Mouse (Mus musculus): ENCODE data around the gene 2010111I01Rik. TPM values are rescaled to one million over a fixed set of nuclear protein-coding genes. Genes with fewer than 3 reads are reported as not detected.
"Not testable (repeated sequence)": the region's sequence is repeated elsewhere in the genome, so short reads cannot be mapped to it uniquely, and the experiment has no call there.

Gene 2010111I01Rik
- polyA plus RNA-seq, 1 experiment: 26.6 TPM

DNA sequence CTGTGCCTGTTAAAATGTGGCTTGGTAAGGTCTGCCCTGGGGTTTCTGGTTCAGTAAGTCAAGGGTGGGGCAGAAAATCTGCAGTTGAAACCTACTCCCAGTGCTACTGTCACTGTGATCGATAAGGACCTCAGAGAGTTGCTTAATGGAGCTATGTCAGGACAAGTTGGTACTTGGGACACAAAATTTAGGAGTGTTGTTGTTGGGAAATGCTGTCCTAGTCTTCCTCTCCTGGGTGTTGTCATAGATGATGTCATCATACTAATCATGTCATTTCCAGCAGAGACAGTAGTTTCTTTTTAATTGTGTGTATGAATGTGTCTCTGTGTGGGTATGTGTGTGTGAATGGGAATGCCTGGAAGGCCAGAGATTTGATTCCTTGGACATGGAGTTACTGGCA, 37.2 kb upstream of the 2010111I01Rik start:
- TF ChIP-seq POLR2A (IDR thresholded peaks at IDR 0.05; ENCODE audit: control insufficient read depth, low read depth, low read length) (no peak), CTCF (IDR thresholded peaks at IDR 0.05; ENCODE audit: control insufficient read depth, insufficient read depth, insufficient replicate concordance, low read depth, low read length) (no peak)
- Histone ChIP-seq H3K4me3 (ENCODE audit: control insufficient read depth, low read depth, low read length) (no peak overlapping the region), H3K4me1 (ENCODE audit: control insufficient read depth, insufficient read depth, low read length) (no peaks in the 10 kb centered on the region)

DNA sequence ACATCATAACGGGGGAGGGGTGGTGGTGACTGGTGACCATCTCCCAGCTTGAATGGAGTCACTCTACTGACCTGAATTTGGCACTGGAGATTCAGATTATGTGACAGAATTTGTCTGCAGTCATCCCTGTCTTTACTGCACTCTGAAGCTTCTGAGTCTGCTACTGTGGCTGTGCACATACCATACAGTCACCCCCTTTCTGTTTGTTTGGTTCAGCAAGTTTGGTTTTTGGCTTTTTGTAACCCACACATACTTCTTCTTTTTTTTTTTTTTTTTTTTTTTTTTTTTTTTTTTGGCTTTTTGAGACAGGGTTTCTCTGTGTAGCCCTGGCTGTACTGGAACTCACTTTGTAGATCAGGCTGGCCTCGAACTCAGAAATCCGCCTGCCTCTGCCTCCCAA, 35.5 kb upstream of the 2010111I01Rik start:
- H3K4me1 ChIP-seq (ENCODE audit: control insufficient read depth, insufficient read depth, low read length); H3K4me3 ChIP-seq (ENCODE audit: control insufficient read depth, low read depth, low read length); H3K36me3 ChIP-seq (ENCODE audit: control insufficient read depth, insufficient read depth, low read length); H3K27ac ChIP-seq (ENCODE audit: control insufficient read depth, insufficient read depth, low read depth, low read length); H3K27me3 ChIP-seq (ENCODE audit: control insufficient read depth, insufficient read depth, low read length): not testable (repeated sequence)

More for the DNA sequence above, 37.2 kb upstream of the 2010111I01Rik start:
- H3K36me3 ChIP-seq (ENCODE audit: control insufficient read depth, insufficient read depth, low read length): no peaks in the 10 kb centered on the region
- no peaks in the 10 kb centered on the region for H3K27me3 ChIP-seq (ENCODE audit: control insufficient read depth, insufficient read depth, low read length)
- no peak overlapping the region for H3K27ac ChIP-seq (ENCODE audit: control insufficient read depth, insufficient read depth, low read depth, low read length)

DNA sequence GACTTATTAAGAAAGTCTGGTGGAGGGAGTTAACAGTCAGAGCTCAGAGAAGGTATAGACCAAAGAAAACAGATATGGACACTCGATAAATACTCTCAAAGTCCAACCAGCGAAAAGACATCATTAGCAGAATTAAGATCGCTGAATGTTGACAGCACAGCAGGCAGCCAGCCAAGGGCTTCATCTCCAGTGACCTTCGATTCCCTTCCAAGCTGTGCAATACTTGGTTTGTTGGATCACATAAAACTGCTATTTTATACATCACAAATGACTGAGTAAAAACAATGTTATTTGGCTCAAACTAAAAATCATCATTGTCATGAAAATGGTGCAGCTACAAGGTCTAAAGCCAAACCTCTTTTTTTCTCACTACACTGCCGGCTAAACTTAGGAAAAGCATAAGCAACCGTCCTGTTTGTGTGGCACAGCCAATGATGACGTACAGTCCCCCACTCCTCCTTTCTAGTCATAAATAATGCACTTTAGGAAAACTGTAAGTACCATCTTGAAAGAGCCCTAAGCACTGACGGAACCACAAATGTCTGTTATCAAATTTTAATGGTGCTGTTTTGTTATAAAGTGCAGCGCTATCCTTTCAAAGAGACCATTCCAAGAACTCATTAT, 34.8 kb upstream of the 2010111I01Rik start:
- H3K27ac ChIP-seq (ENCODE audit: control insufficient read depth, insufficient read depth, low read depth, low read length): no peak overlapping the region
- H3K36me3 ChIP-seq (ENCODE audit: control insufficient read depth, insufficient read depth, low read length): no peaks in the 10 kb centered on the region
- H3K4me1 ChIP-seq (ENCODE audit: control insufficient read depth, insufficient read depth, low read length): no peaks in the 10 kb centered on the region
- no peak for TF ChIP-seq CTCF (IDR thresholded peaks at IDR 0.05; ENCODE audit: control insufficient read depth, insufficient read depth, insufficient replicate concordance, low read depth, low read length)
- no peak for TF ChIP-seq POLR2A (IDR thresholded peaks at IDR 0.05; ENCODE audit: control insufficient read depth, low read depth, low read length)
- no peak overlapping the region for H3K4me3 ChIP-seq (ENCODE audit: control insufficient read depth, low read depth, low read length)
- H3K27me3 ChIP-seq (ENCODE audit: control insufficient read depth, insufficient read depth, low read length): no peaks in the 10 kb centered on the region

DNA sequence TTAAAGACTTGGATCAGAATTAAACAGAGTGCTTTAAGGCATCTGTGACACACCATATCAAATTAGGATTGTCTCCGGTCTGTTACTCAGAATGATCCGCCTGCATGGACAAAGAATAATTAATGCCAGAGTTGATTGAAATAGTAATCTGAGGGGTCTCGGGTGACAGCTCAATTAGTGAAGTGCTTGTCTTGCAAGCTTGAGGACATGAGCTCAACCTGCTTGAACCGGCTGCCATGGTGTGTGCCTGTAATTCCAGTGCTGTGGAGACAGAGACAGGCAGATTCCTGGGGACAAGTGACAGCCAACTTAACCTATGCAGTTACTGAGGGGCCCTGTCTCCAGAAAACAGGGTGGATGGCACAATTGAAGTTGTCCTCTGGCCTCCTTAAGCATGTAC, 32.2 kb upstream of the 2010111I01Rik start:
- Histone ChIP-seq H3K36me3 (ENCODE audit: control insufficient read depth, insufficient read depth, low read length) (no peaks in the 10 kb centered on the region), H3K27me3 (ENCODE audit: control insufficient read depth, insufficient read depth, low read length) (no peaks in the 10 kb centered on the region), H3K4me3 (ENCODE audit: control insufficient read depth, low read depth, low read length) (no peak overlapping the region), H3K4me1 (ENCODE audit: control insufficient read depth, insufficient read depth, low read length) (no peaks in the 10 kb centered on the region), H3K27ac (ENCODE audit: control insufficient read depth, insufficient read depth, low read depth, low read length) (no peak overlapping the region)
- TF ChIP-seq POLR2A (IDR thresholded peaks at IDR 0.05; ENCODE audit: control insufficient read depth, low read depth, low read length) (no peak), CTCF (IDR thresholded peaks at IDR 0.05; ENCODE audit: control insufficient read depth, insufficient read depth, insufficient replicate concordance, low read depth, low read length) (no peak)

DNA sequence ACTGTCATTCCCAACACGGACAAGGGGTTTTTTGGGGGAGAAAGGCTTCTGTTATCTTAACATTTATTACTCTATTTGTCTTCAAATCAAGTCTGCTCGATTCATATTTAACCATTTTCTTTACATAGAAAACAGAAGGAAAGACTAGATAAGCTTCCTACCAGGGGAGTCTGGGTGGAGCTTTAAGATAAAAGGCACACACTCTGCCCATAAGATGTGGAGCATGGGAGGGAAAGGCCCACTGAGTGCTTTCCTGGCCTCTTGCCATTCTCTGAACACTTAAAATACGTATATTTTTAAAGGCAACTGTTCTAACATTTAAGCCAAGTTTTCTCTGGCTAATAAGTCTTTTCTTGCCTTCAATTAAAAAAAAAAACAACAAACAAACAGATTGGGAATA, 25.3 kb upstream of the 2010111I01Rik start:
- Histone ChIP-seq H3K4me1 (ENCODE audit: control insufficient read depth, insufficient read depth, low read length) (no peaks in the 10 kb centered on the region), H3K27ac (ENCODE audit: control insufficient read depth, insufficient read depth, low read depth, low read length) (no peak overlapping the region), H3K27me3 (ENCODE audit: control insufficient read depth, insufficient read depth, low read length) (no peaks in the 10 kb centered on the region), H3K36me3 (ENCODE audit: control insufficient read depth, insufficient read depth, low read length) (no peaks in the 10 kb centered on the region), H3K4me3 (ENCODE audit: control insufficient read depth, low read depth, low read length) (no peak overlapping the region)
- TF ChIP-seq CTCF (IDR thresholded peaks at IDR 0.05; ENCODE audit: control insufficient read depth, insufficient read depth, insufficient replicate concordance, low read depth, low read length) (no peak), POLR2A (IDR thresholded peaks at IDR 0.05; ENCODE audit: control insufficient read depth, low read depth, low read length) (no peak)

DNA sequence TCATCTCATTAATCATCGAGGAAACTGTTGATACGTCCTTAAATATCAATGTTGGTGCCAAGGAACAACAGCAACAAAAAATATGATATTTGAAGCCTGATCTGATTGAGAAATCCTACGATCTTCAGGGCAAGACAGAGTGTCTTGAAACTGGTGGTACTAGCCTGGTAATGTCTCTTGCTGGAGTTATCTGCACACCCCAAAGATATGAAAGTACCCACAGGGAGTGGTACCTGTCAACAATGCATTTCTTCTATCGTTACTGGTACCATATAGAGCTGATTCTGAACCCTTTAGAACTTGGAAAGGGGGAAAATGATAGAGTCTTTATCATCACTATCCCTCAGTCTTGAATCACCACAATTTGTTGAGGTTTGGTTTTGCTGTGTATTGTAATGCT, 24.9 kb upstream of the 2010111I01Rik start:
- TF ChIP-seq POLR2A (IDR thresholded peaks at IDR 0.05; ENCODE audit: control insufficient read depth, low read depth, low read length) (no peak), CTCF (IDR thresholded peaks at IDR 0.05; ENCODE audit: control insufficient read depth, insufficient read depth, insufficient replicate concordance, low read depth, low read length) (no peak)
- Histone ChIP-seq H3K4me1 (ENCODE audit: control insufficient read depth, insufficient read depth, low read length) (no peaks in the 10 kb centered on the region), H3K4me3 (ENCODE audit: control insufficient read depth, low read depth, low read length) (no peak overlapping the region), H3K36me3 (ENCODE audit: control insufficient read depth, insufficient read depth, low read length) (no peaks in the 10 kb centered on the region), H3K27me3 (ENCODE audit: control insufficient read depth, insufficient read depth, low read length) (no peaks in the 10 kb centered on the region), H3K27ac (ENCODE audit: control insufficient read depth, insufficient read depth, low read depth, low read length) (no peak overlapping the region)

DNA sequence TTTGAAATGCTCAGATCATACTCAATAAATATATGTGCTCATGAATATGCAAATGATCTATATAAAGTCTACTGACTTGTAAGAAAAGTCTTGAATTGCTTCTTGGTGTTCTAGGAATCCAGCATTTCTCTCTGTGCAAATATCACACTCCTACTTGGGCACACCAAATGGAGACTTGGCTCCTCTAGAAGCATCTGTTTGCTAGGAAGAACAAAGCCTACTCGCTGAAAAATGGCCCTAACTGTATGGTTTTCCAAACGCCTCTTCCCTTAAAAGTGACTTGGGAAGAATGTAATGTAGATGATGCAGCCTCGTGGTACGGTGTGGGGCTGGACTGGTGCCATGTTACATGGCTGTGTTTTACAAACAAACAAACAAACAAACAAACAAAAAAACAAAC, 24.0 kb upstream of the 2010111I01Rik start:
- H3K36me3 ChIP-seq (ENCODE audit: control insufficient read depth, insufficient read depth, low read length): no peaks in the 10 kb centered on the region
- H3K4me3 ChIP-seq (ENCODE audit: control insufficient read depth, low read depth, low read length): no peak overlapping the region
- H3K27ac ChIP-seq (ENCODE audit: control insufficient read depth, insufficient read depth, low read depth, low read length): no peak overlapping the region
- no peaks in the 10 kb centered on the region for H3K27me3 ChIP-seq (ENCODE audit: control insufficient read depth, insufficient read depth, low read length)
- H3K4me1 ChIP-seq (ENCODE audit: control insufficient read depth, insufficient read depth, low read length): no peaks in the 10 kb centered on the region
- no peak for TF ChIP-seq CTCF (IDR thresholded peaks at IDR 0.05; ENCODE audit: control insufficient read depth, insufficient read depth, insufficient replicate concordance, low read depth, low read length)
- no peak for TF ChIP-seq POLR2A (IDR thresholded peaks at IDR 0.05; ENCODE audit: control insufficient read depth, low read depth, low read length)
